Mouse (Mus musculus) limb, embryonic 13.5 days (tissue): ENCODE measurements at regions not wholly inside any gene's neighbourhood (a gene's known extent, or its start where the extent isn't known, plus 50 kb on each side); places are given as distances from the start of the nearest gene placed in this dataset.

ENCODE experiments used
- ATAC-seq: fragments of 200-750 bp; cut with Nextera tagmentation; 2 replicates; pipeline ENCODE4 v1.8.0; 2017; ENCODE audit warnings: low read depth, moderate number of reproducible peaks, moderate TSS enrichment; ENCODE audit not compliant: low FRiP score
- H3K27ac ChIP-seq: fragments of 300-500 bp; sonication (generic); 2 replicates; pipeline ENCODE4 v1.5.1; 2015; ENCODE audit warnings: inconsistent platforms, mild to moderate bottlenecking, moderate library complexity
- H3K27me3 ChIP-seq: fragments of 300-500 bp; sonication (generic); 2 replicates; pipeline ENCODE4 v1.6.1; 2015; ENCODE audit warnings: mild to moderate bottlenecking, inconsistent platforms
- H3K36me3 ChIP-seq: fragments of 300-500 bp; sonication (generic); 2 replicates; pipeline ENCODE4 v1.6.1; 2015; ENCODE audit warnings: inconsistent platforms, mild to moderate bottlenecking, moderate library complexity
- H3K4me1 ChIP-seq: fragments of 300-500 bp; sonication (generic); 2 replicates; pipeline ENCODE4 v1.6.1; 2015; ENCODE audit warnings: inconsistent platforms
- H3K4me2 ChIP-seq: fragments of 300-500 bp; sonication (generic); replicated peaks from 2 replicates; pipeline ENCODE4 v1.6.1; 2015; ENCODE audit warnings: inconsistent platforms, mild to moderate bottlenecking, moderate library complexity
- H3K4me3 ChIP-seq: fragments of 300-500 bp; sonication (generic); 2 replicates; pipeline ENCODE4 v1.5.1; 2015; ENCODE audit warnings: moderate library complexity, mild to moderate bottlenecking, inconsistent platforms
- H3K9ac ChIP-seq: fragments of 300-500 bp; sonication (generic); 2 replicates; pipeline ENCODE4 v1.6.1; 2015; ENCODE audit warnings: mild to moderate bottlenecking, inconsistent platforms
- H3K9me3 ChIP-seq: fragments of 300-500 bp; sonication (generic); 2 replicates; pipeline ENCODE4 v1.6.1; 2016; ENCODE audit warnings: inconsistent platforms
- WGBS: fragments of 180-500 bp; shearing (Covaris S2); methylation state at CpG from one replicate; pipeline ENCODE4 v1.1.7; 2015; 5-methylcytosine and 5-hydroxymethylcytosine counted together

- ATAC-seq: no peak
- no peak overlapping the region for H3K4me2 ChIP-seq
- no peak overlapping the region for H3K27ac ChIP-seq
- no peak overlapping the region for H3K9ac ChIP-seq
- no peaks in the 10 kb centered on the region for H3K9me3 ChIP-seq
- peaks cover 28% of the 10 kb centered on the region for H3K27me3 ChIP-seq
- H3K36me3 ChIP-seq: no peaks in the 10 kb centered on the region
- 92% methylated on average over 5 of the region's 5 CpGs for WGBS
- peaks cover 36% of the 10 kb centered on the region for H3K4me1 ChIP-seq
- H3K4me3 ChIP-seq: no peak overlapping the region
These were observed 448.7 kb upstream of the Mki67 start for GRCm38 (mm10) chr7:136164834-136165233.

DNA sequence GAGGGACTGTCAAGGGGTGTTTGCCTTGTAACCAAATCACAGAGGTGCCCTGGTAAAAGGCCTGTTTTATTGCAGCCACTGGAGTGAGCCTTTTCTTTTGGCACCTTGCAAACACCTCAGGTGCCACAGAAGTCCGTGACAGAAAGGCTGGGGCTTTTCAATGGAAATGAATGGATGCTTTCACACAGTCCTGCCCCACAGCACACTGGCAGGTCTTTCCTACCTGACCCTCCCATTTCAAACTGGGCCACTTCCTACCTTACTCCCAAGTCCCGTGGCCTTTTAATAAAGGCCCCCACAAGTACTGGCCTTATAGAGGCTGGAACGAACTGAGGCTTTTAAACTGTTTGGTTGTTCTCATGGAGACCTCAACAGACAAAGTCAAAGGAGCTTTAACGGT is 453.1 kb upstream of the Mki67 start:
- Histone ChIP-seq H3K4me3 (no peak overlapping the region), H3K36me3 (no peaks in the 10 kb centered on the region), H3K4me2 (no peak overlapping the region), H3K27me3 (peaks cover 31% of the 10 kb centered on the region), H3K27ac (no peak overlapping the region), H3K9ac (no peak overlapping the region), H3K9me3 (no peaks in the 10 kb centered on the region), H3K4me1 (peaks cover 10% of the 10 kb centered on the region)
- ATAC-seq: peak; percentile 51; the same call in 1 of the 2 replicates
- 29% methylated on average over 3 of the region's 4 CpGs for WGBS

GRCm38 (mm10) chr7:136176373-136176772 is 460.2 kb upstream of the Mki67 start:
- ATAC-seq: no peak
- Histone ChIP-seq H3K9ac (no peak overlapping the region), H3K9me3 (0 out of 2 replicates have a peak, but pooled peaks cover 4% of the 10 kb centered on the region), H3K27me3 (peaks cover 5% of the 10 kb centered on the region), H3K4me1 (0 out of 2 replicates have a peak, but pooled peaks cover 3% of the 10 kb centered on the region), H3K27ac (no peak overlapping the region), H3K4me2 (no peak overlapping the region), H3K36me3 (no peaks in the 10 kb centered on the region), H3K4me3 (no peak overlapping the region)

- Histone ChIP-seq H3K36me3 (no peaks in the 10 kb centered on the region), H3K9ac (no peak overlapping the region), H3K27ac (no peak overlapping the region), H3K9me3 (0 out of 2 replicates have a peak, but pooled peaks cover 4% of the 10 kb centered on the region), H3K27me3 (peaks cover 7% of the 10 kb centered on the region), H3K4me3 (no peak overlapping the region), H3K4me2 (no peak overlapping the region), H3K4me1 (peaks cover 12% of the 10 kb centered on the region; the same call in 1 of the 2 replicates)
- 61% methylated on average over 6 of the region's 6 CpGs for WGBS
- no peak for ATAC-seq
These were observed 464.8 kb upstream of the Mki67 start for GRCm38 (mm10) chr7:136180996-136181395.

DNA sequence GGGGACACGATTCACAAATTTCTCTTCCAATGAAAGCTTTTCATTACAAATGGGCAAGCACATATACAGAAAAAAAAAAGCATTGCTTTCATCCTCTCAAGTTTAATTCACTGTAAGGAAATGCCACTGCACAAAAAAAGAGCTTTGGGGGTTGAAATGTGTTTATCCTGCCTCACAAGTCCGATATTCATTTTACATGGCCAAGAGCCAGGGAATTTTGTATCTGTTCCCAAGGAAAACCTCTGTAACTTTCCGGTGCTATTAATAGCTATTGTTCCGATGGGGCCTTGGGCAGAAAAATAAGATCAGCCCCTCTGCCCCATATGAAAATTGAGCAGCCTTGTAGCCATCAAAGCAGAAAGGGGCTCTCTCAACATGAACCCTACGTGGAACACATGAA is 465.9 kb upstream of the Mki67 start:
- H3K4me1 ChIP-seq: peaks cover 12% of the 10 kb centered on the region; the same call in 1 of the 2 replicates
- H3K27me3 ChIP-seq: peaks cover 7% of the 10 kb centered on the region
- no peak overlapping the region for H3K4me2 ChIP-seq
- 59% methylated on average over 5 of the region's 5 CpGs for WGBS
- no peaks in the 10 kb centered on the region for H3K36me3 ChIP-seq
- H3K4me3 ChIP-seq: no peak overlapping the region
- no peak for ATAC-seq
- 0 out of 2 replicates have a peak, but pooled peaks cover 4% of the 10 kb centered on the region for H3K9me3 ChIP-seq
- H3K27ac ChIP-seq: no peak overlapping the region
- no peak overlapping the region for H3K9ac ChIP-seq

GRCm38 (mm10) chr7:136196424-136197160 is 480.4 kb upstream of the Mki67 start:
- Histone ChIP-seq H3K27me3 (peaks cover 7% of the 10 kb centered on the region; the same call in 1 of the 2 replicates), H3K4me2 (no peak overlapping the region), H3K9ac (no peak overlapping the region), H3K4me1 (no peaks in the 10 kb centered on the region), H3K27ac (no peak overlapping the region), H3K9me3 (no peaks in the 10 kb centered on the region), H3K36me3 (no peaks in the 10 kb centered on the region), H3K4me3 (no peak overlapping the region)
- WGBS: 87% methylated on average over 17 of the region's 17 CpGs
- no peak for ATAC-seq

GRCm38 (mm10) chr7:136208879-136209278 is 492.7 kb upstream of the Mki67 start:
- Histone ChIP-seq H3K36me3 (no peaks in the 10 kb centered on the region), H3K27ac (no peak overlapping the region; the same call in 1 of the 2 replicates), H3K9ac (no peak overlapping the region), H3K9me3 (no peaks in the 10 kb centered on the region), H3K4me3 (no peak overlapping the region), H3K27me3 (peaks cover 38% of the 10 kb centered on the region), H3K4me1 (peaks cover 33% of the 10 kb centered on the region), H3K4me2 (no peak overlapping the region)
- 62% methylated on average over 12 of the region's 12 CpGs for WGBS
- no peak for ATAC-seq

DNA sequence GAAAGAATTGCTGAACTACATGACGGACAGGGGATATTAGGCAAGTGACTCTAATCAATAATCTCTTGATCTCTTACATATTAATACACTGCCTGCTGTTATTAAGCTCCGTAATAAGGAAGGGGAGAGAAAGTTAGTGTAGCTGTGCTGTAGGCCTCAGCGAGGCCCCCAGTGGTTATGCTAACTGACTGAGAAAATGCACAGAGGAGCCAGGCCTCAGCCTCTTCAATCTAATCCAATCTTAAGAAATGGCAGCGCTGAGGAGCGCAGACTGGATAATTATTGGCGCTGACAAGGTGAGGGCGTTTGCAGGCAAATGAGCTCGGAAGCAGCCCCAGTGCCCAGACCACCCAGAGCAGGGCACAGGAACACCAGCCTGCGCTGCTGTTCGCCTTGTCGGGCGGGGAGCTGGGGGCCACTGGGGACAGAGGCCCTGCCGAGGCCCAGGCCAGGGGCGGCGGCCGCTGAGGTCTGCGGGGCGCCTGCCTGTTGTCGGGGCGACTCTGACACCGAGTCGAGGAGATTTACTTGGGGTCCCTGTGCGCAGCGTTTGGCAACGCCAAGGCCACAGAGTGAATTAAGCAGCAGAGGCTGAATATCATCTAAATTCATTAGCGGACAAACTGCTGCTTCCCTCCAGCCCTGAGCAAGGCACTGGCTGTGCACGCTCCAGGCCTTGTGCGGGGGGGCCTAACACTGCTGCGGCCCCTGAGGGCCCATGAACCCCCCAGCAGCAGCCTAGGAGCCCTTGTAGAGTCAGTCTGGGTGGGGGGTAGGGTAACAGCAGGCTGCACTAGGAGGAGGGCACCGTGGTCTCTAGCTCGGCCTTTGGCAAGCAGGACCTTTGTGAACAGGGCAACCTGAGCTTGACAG is 493.4 kb upstream of the Mki67 start:
- Histone ChIP-seq H3K4me3 (no peak overlapping the region), H3K9ac (peak overlapping the region; percentile 51; the same call in 1 of the 2 replicates), H3K27ac (no peak overlapping the region; the same call in 1 of the 2 replicates), H3K4me2 (peak overlapping the region; percentile 47), H3K4me1 (peaks cover 39% of the 10 kb centered on the region), H3K27me3 (peaks cover 38% of the 10 kb centered on the region), H3K9me3 (no peaks in the 10 kb centered on the region), H3K36me3 (no peaks in the 10 kb centered on the region)
- no peak for ATAC-seq
- WGBS: 29% methylated on average over 31 of the region's 31 CpGs

DNA sequence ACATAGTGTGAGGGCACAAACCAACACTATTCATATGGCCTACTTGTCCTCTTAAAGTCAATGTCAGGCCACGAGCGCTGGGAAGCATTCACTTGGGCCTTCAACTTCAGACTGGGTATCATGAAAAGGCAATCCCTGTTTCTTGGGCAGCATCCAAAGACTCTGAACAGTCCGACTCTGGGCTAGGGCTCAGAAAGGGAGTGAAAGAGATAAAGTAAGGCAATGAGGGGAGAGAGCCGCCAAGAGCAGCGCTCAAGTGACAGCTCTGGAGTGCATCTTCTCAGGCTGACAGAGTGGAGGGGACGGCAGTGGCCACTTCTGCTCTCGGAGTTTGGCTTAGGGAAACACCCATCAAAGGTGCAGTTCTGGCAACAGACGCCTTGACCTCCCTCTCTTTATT is 496.3 kb upstream of the Mki67 start:
- Histone ChIP-seq H3K9me3 (no peaks in the 10 kb centered on the region), H3K36me3 (no peaks in the 10 kb centered on the region), H3K27me3 (peaks cover 58% of the 10 kb centered on the region), H3K4me3 (no peak overlapping the region), H3K4me2 (0 out of 2 replicates have a peak overlapping the region, but pooled peaks have one; percentile 14), H3K27ac (peak overlapping the region; percentile 70), H3K9ac (no peak overlapping the region), H3K4me1 (peaks cover 53% of the 10 kb centered on the region)
- ATAC-seq: no peak
- 20% methylated on average over 8 of the region's 8 CpGs for WGBS

GRCm38 (mm10) chr7:136213057-136213961 is 497.1 kb upstream of the Mki67 start:
- H3K4me3 ChIP-seq: no peak overlapping the region
- 9% methylated on average over 11 of the region's 11 CpGs for WGBS
- no peaks in the 10 kb centered on the region for H3K9me3 ChIP-seq
- H3K27ac ChIP-seq: peak overlapping the region; percentile 81
- H3K27me3 ChIP-seq: peaks cover 66% of the 10 kb centered on the region
- peak overlapping the region; percentile 38 for H3K4me2 ChIP-seq
- ATAC-seq: peak; percentile 25; the same call in 1 of the 2 replicates
- H3K36me3 ChIP-seq: no peaks in the 10 kb centered on the region
- peaks cover 58% of the 10 kb centered on the region for H3K4me1 ChIP-seq
- H3K9ac ChIP-seq: no peak overlapping the region

- Histone ChIP-seq H3K9ac (no peak overlapping the region), H3K36me3 (no peaks in the 10 kb centered on the region), H3K4me1 (peaks cover 64% of the 10 kb centered on the region), H3K27ac (peak overlapping the region; percentile 83; the same call in 1 of the 2 replicates), H3K4me2 (peak overlapping the region; percentile 41), H3K9me3 (no peaks in the 10 kb centered on the region), H3K27me3 (peaks cover 68% of the 10 kb centered on the region), H3K4me3 (no peak overlapping the region)
- WGBS: 14% methylated on average over 3 of the region's 3 CpGs
- ATAC-seq: peak; percentile 70; the same call in 1 of the 2 replicates
These were observed 497.8 kb upstream of the Mki67 start for GRCm38 (mm10) chr7:136213962-136214308.
